Mouse (Mus musculus): ENCODE measurements at regions not wholly inside any gene's neighbourhood (a gene's known extent, or its start where the extent isn't known, plus 50 kb on each side); places are given as distances from the start of the nearest gene placed in this dataset.
A peak's percentile ranks its signal among the peaks of the same experiment; 100 is the strongest.
"Not testable (repeated sequence)": the region's sequence is repeated elsewhere in the genome, so short reads cannot be mapped to it uniquely, and the experiment has no call there.

GRCm38 (mm10) chr16:31508981-31509380 lies 86.9 kb downstream of the Bdh1 start:
- peak; percentile 67 for ATAC-seq (ENCODE audit: insufficient number of reproducible peaks, low FRiP score, low TSS enrichment)

DNA sequence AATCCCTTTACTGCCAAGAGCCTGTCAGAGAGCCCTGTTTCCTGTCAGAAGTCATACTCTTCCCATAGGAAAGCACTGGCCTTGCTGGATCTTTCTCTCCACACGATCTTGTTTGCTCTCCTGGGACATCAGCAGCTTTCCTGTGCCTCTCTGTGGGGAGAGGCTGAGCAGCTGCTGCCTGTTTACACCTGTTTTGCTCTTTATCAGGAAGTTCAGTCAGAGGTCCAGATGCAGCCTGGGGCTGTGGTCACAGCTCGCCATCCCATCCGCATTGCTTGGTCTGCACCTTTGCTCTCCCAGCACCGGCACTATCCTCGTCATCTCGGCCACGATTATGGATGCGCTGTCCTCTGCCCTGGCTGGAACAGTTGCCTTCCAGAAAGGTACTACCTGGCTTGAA lies 88.0 kb downstream of the Bdh1 start:
- no peak for ATAC-seq (ENCODE audit: insufficient number of reproducible peaks, low FRiP score, low TSS enrichment)

DNA sequence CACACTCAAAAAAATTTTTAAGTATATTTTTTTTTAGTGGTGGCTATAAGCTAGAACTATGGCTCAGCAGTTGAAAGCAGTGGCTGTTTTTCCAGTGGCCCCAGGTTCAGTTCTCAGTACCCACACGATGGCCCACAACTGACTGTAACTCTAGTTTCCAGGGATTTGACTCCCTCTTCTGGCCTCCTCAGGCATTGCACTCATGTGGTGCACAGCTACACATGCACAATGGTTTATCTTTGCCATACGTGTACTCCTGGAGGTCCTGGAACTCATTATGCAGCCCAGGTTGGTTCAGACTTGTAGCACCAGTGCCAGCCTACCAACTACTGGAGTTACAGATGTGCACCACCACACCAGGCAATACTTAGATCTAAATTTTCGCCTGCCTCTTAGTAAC lies 96.7 kb downstream of the Bdh1 start:
- no peak for ATAC-seq (ENCODE audit: insufficient number of reproducible peaks, low FRiP score, low TSS enrichment)

- no peak for ATAC-seq (ENCODE audit: insufficient number of reproducible peaks, low FRiP score, low TSS enrichment)
Observed at GRCm38 (mm10) chr16:31520081-31520480, 98.0 kb downstream of the Bdh1 start.

GRCm38 (mm10) chr16:31521786-31522185 lies 99.7 kb downstream of the Bdh1 start:
- ATAC-seq (ENCODE audit: insufficient number of reproducible peaks, low FRiP score, low TSS enrichment) = no peak

DNA sequence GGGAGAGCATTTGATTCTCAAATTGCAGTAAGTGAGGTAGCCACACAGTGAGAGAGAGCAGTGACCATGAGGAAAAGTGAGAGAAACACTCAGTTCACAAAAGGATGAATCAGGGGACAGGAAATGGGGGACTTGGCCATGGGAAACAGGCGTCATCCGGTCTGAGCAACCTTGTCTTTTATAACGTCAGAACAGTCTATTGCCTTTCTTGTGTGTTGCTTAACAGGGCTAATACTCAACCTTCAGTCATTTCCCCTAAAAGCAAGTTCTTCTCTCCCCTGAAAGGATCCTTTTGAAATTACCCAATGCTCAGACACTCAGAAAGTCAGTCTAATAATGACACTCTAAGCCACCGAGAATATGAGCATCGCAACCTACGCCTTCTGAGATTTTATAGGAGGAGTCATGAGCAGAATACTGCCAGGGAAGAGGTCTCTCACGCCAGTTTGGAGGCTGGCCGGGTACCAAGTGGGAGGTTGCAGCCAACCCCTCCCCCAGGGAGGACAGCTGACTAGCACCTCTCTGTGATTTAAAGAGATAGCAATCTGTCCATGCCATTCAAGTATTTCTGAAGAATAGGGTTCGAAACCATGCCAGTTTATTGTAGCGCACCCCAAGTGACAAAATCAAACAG lies 104.7 kb downstream of the Bdh1 start:
- ATAC-seq (ENCODE audit: insufficient number of reproducible peaks, low FRiP score, low TSS enrichment) = no peak

DNA sequence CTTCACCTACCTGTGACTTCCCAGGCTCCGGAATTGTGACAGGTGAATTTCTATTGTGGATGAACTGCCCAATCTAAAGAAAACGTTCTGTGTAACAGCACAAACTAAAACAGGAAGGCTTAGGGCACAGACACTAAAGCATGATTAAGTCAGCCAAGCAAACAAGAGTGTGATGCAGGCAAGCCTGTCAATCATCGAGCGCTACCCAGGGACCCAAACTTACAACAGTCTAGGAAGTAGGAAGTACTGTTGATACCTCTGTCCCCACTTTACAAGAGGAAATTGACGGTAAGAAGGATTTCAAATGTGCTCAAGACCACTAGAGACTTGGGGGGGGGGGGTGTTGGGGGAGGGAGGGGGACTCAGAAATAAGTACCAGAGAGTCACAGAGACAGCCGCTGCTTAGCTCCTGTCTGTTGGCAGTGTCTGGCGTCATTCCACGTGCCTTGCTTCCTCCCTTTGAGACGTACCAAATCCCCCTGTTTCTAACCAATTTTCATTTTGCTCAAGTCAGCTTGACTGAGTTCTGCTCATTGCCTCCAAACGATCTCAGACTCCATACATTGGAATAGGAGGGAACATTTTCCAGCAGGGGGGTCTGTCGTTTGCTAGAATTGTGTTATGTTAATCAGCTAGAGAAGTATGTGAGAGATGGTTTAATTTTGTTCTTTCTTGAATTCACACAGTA lies 106.7 kb downstream of the Bdh1 start:
- ATAC-seq (ENCODE audit: insufficient number of reproducible peaks, low FRiP score, low TSS enrichment) = no peak

GRCm38 (mm10) chr16:31529284-31529958 lies 107.3 kb downstream of the Bdh1 start:
- ATAC-seq (ENCODE audit: insufficient number of reproducible peaks, low FRiP score, low TSS enrichment) = peak; percentile 79

- no peak for ATAC-seq (ENCODE audit: insufficient number of reproducible peaks, low FRiP score, low TSS enrichment)
Observed at GRCm38 (mm10) chr16:31530090-31530489, 108.0 kb downstream of the Bdh1 start.

DNA sequence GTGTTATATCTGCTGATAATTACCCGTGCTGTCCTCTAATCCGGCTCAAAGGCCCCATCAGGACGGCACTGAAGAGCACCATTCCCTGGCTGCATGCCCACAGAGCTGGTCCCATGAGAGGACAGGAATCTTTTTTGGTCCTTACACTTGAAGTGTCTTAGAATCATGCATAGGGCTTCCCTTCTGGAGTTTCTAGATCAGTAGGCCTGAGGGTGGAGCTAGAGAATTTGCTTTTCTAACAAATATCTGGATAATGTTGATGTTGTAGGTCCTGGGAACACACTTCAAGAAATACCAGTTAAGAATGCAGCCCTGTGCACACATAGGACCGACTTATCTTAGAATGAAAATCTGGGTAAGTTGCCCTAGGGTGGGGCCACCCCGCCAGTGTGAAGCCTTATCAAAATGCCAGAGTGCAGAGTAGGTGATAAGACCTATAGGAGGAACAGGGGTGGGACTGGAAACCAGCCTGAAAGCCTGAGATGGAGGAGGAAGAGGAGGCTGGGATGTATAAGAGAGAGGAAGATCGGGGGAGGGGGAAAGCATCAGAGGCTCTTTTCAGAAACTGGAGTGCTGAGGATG lies 111.2 kb downstream of the Bdh1 start:
- ATAC-seq (ENCODE audit: insufficient number of reproducible peaks, low FRiP score, low TSS enrichment) = no peak

DNA sequence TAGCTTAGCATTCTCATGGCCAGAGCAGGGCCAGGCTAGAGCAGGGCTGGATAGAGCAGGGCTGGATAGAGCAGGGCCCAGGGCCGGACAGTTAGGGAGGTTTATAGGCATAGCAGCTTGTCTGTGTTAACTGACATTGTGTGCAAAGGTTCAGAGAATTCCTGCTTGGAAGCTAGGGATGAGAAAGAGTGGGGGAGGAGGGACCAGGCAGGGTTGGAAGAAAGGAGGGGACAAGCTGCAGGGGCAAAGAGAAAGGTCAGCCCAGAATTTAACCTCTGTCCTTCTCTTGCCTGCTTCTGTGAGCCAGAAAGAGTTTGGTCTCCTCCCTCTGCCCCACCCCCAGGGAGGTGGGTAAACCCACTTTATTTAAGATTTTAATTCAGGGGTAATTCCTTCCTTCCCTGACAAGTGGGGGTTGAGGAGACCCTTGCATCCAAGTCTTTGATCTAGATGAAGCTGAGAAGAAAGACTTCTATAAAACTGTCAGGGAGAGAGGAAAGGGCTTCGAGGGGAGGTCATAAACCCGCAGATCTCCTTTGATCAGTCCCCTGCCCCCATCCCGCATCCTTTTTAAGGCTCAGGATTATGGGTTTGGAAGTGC lies 112.9 kb downstream of the Bdh1 start:
- no peak for ATAC-seq (ENCODE audit: insufficient number of reproducible peaks, low FRiP score, low TSS enrichment)

DNA sequence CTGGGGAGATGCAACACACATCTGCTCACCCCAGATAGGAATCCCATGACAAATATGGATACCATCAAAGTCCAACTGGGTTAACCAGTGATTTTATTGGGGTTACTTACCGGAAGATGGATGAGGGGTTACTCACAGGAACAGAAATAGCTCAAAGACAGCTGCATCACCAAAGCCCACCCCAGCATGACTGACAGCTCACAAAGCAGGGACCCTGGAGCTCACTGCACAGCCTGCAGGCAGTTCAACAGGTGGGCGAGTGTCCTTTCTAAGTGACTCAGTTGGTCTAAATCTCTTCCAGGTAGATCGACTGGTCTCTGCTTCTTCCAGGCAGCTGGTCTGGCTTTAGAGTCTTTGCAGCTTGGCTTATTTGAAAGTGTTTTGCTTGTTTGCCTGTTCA lies 114.2 kb downstream of the Bdh1 start:
- no peak for ATAC-seq (ENCODE audit: insufficient number of reproducible peaks, low FRiP score, low TSS enrichment)

DNA sequence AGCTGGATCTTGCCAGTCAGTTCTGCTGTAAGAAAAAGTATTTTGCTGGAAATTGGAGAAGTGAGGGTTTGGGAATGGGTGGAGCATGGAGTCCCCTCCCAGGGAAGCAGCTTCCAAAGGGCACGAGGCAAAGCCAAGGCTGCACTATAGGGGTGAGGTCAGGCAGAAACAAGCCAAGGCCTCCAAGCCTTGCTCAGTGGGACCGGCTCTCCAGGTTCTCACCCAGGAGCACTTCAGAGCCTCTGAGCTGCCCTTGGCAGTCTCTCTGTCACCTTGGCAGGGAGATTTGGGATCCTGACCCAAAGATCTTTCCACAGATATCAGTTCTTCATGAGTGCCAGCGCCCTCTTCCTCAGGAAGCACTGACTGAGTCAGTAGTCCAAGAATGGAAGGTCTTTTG lies 116.5 kb downstream of the Bdh1 start:
- ATAC-seq (ENCODE audit: insufficient number of reproducible peaks, low FRiP score, low TSS enrichment) = no peak

DNA sequence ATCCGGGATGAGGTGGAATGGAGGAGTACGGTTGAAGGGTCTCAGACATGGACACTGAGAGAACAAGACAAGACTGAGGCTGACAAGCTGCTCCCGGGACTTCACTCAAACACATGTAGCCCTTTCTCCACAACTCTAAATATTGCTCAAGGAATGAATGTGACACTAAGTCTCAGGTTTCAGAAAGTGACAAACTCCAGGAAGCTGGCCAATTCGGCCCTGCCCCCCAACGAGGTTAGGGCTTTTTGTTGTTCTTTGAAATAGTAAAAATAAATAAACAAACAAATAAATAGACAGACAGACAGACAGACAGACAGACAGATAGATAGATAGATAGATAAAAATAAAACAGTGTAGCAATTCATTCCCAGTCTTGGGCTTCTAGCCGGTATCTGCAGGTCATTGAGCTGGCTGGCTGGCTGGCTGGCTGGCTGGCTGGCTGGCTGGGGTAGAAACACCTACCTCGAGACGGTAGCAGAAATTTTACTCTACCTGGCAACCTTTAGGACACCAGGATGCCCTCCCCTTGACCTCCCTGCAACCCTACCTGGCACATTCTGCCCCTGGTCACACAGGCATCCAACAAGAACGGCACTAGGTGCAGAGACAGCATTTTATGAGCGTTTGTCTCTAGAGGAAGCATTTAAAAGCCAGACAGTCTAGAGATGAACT lies 119.6 kb upstream of the Dlg1 start:
- ATAC-seq (ENCODE audit: insufficient number of reproducible peaks, low FRiP score, low TSS enrichment) = no peak

- ATAC-seq (ENCODE audit: insufficient number of reproducible peaks, low FRiP score, low TSS enrichment) = no peak
Observed at GRCm38 (mm10) chr16:31546062-31546827, 117.0 kb upstream of the Dlg1 start.

- peak; percentile 64; the same call in 1 of the 2 replicates for ATAC-seq (ENCODE audit: insufficient number of reproducible peaks, low FRiP score, low TSS enrichment)
Observed at GRCm38 (mm10) chr16:31546828-31547224, 116.4 kb upstream of the Dlg1 start.

DNA sequence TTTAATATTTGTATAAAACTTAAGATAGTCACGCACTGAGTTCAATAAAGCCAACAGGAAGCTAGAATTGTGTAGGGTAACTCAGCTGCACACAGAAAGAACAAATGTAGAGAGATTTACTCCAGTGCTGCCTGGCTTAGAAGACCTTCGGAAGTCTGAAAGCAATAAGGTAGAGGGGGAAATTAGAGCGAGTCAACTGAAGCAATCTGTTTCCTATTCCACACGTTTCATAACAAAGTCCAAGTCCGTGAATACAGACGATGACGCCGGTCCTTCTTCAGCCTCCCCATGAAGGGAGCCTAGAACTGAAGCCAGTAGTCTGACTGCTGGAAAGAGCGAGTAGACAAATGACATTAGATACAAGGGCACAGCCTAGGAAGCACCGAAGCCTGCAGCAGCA lies 115.9 kb upstream of the Dlg1 start:
- ATAC-seq (ENCODE audit: insufficient number of reproducible peaks, low FRiP score, low TSS enrichment) = no peak

GRCm38 (mm10) chr16:31549975-31550374 lies 113.3 kb upstream of the Dlg1 start:
- no peak for ATAC-seq (ENCODE audit: insufficient number of reproducible peaks, low FRiP score, low TSS enrichment)

- ATAC-seq (ENCODE audit: insufficient number of reproducible peaks, low FRiP score, low TSS enrichment) = not testable (repeated sequence)
Observed at GRCm38 (mm10) chr16:31550539-31550938, 112.7 kb upstream of the Dlg1 start.
